Mouse (Mus musculus) neutrophil, adult 5-6 weeks (primary cell): ENCODE measurements around the gene Agpat4. TPM values are rescaled to one million over a fixed set of nuclear protein-coding genes. Genes with fewer than 3 reads are reported as not detected.
A peak's percentile ranks its signal among the peaks of the same experiment; 100 is the strongest.

Experiments
- ATAC-seq: fragments of 151-379, 151-347 bp; 2 replicates; pipeline ENCODE4 v1.8.0; 2017; ENCODE audit warnings: mild to moderate bottlenecking, moderate TSS enrichment; ENCODE audit not compliant: insufficient number of reproducible peaks, poor library complexity, low FRiP score, severe bottlenecking; ENCODE audit errors: extremely low read depth
- total RNA-seq: library from RNA; stranded (forward); fragments of 200-1000 nt; gene quantifications from 2 replicates; pipeline ENCODE4 v1.2.3, GENCODE M21; 2017

Agpat4 gene
- 10.9 and 11.3 TPM in 2 replicates for total RNA-seq

DNA sequence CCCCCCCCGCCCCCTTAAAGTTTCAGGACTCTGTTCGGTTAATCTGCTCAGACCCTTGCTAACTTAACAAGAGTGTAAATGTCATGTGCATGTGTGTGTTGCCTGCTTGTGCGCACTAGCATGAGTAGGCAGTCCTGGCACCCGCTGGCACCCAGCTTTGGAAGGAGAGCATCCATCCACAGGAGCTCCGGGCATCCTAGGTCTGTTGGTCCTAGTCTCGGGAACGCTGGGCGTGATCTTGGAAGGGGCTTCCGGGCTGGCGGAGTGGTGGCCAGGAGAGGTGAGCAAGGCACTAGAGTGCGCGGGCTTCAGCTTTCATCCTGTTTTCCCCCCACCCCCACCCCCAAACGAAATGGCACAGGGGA, at the start of gene Agpat4:
Agpat4 (plus strand) TSS at position 144 of the 365 bp plus-strand sequence.
- no peak for ATAC-seq

DNA sequence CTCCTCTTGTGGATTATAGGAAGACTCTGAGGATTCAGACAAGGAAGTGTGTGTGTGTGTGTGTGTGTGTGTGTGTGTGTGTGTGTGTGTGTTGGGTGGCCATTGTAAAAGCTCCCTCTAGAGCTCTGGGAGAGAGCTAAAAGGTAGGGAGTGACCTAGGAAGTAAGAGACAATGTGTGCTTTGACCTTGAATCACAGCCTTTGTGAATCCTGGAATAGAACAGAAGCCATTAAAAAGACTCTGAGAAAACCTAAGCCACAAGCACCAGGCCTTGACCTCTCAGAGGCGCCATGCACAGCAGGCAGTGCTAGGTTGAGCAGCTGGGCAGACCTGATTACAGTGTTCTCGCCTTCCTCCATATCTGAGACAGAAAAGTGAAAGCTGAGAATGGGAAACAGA, 41.7 kb upstream of the Agpat4 start:
- ATAC-seq = no peak

DNA sequence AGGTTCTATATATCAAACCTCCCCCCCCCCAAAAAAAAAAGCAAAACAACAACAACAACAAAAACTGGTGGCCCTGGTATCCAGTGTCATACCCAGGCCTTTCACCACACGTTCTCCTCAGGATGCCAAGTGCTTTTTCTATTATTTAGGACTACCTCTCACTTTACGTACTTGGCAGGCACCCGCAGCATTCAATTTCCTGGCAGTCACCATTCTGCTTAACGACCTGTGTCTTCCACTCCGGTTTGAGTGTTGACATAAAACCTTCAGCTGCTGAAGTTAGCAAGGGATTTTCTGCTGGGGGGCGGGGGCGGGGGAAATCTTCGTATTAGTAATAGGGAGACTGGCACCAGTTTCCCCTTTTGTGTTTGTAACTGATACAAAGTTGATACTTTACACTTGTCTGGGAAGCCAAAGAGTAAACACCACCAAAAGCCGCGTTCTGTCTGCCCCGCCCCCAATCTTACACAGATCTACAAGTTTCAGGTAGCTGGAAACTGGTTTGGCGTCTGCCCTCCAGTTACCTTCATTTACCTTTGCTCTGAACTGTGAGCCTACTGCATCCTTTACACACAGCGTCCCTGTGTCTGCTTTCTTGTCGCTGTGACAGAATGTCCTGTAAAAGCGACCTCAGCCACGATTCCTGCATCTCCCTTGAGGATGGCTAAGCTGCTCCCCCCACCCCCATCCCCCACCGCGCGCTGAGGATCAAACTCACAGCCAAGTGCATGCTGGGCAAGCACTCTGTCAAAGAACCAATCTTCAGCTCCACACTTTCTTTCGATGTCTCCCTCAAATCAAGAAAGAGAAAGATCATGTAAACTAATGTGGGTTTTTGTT, 37.6 kb upstream of the Agpat4 start:
- no peak for ATAC-seq

DNA sequence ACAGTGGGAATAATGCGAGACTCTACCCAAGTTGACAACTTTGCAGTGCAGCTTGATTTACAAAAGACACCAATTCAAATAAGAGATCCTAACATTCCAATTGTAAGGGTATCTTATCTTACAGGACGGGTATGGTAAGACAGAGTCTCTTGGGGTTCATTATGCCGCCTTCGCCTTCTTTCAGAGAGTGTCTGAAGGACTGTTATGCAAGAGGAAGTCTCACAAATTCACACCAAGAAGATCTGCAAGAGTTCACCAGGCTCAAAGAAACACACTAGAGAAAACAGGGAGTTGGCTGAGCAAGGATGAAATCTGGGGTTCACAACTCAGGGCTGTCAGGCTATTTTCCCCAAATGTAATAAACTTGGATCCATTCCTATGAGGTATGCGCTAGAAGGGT, 36.3 kb upstream of the Agpat4 start:
- ATAC-seq = no peak

DNA sequence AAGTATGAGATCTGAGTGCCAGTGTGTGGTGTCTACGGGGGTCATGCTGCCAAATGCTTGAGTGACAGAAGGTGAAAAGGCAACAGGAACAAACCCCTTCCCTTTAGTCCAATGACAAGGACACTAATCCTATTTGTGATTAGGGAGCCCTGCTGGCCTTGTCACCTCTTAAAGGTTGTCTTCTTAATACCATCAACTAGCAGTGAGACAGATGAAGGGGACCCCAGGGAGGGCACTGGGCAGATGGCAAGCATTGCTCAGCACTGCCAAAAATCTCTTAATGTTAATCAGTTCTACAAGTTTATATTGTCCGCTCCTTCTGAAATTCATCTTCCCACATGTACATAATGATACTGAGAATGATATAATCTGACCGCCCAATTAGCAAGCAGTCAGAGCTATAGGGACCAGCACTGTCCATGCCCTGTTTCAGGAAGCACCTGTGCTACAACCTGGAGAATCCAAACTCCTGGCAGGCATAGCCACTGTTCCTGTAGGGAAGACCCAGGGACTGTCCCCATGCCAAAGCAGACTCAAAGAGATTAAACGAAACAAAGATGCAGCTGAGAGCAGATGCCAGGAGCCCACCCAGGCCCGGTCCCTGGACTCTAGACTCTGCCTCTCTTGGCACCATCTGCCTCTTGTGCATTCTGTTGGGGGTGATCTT, 28.1 kb upstream of the Agpat4 start:
- ATAC-seq = no peak

DNA sequence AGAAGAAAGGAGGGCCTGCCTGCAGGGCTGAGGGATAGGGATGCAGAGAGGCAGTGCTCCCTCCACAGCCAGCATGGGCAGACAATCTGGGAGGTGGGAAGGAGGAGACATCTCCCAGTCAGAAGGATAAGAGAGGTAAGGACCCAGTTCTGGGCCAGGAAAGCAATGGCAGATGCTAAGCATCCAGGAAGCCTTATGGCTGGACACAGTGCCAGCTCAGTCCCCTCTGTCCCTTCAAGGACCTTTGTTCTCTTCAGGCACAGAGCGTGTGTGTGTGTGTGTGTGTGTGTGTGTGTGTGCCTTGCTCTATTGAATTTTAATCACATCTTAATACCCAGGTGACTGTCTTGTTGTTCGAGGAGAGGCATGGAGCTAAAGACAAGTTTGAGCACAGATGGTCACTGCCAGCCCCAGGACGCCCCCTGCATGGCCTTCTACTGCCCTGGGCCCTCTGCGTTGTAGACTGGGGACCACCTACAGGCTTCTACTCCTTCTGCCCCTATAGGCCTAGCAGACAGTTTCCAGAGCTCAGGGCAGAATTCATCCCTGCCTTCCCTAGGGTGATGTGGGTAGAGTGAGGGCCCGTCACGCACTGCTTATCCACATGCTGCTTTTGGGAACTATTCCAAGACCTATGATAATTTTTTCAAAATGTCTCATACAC, 25.5 kb upstream of the Agpat4 start:
- no peak for ATAC-seq

DNA sequence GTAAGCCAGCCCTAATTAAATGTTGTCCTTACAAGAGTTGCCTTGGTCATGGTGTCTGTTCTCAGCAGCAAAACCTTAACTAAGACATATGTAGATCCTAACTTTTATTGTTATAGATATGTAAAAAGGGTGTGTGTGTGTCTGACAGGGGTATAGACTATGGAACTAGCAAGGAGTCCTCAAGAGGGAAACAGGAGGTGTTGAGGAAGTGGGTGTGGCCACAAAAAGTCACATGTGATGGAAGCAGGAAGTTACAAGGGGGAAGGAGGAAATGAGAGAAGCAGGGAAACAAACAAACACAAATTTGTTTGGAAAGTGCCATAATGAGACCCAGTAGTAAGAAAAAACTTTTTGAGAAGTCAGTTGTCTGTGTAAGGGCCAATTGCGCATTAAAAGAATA, 24.5 kb upstream of the Agpat4 start:
- ATAC-seq = no peak

DNA sequence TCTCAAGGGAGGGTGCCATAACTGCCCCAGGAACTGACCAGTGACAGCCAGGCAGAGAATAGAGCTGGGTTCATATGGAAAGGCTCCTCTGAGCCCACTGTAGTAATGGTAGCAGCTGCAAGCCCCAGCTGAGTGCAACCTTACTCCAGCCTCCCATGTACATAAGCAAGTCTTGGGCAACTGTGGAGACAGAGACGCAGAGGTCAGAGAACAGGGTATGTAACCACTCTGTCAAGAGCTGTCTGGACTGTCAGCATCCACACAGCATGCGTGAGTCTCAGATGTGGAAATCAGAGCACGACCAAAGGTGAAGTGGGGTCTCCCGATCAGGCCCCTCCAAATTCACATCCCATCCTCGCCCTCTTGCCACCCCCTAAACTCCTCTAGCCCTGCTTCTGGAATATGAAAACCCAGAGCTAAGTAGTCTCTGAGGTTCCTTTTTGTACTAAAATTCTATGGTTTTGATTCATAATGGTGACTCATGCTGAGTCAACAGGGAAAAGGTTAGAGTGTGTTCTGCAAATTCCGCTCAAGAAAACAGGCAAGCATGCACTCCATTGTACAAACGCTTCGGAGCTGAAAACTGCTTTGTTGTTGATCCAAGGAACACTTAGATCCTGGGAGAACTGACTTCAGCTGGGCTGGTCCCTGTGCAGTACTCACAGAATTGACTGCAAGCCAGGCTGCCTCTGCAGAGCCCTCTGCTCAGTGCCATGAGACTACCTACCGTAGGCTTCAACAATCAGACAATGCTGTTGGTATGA, 23.5 kb upstream of the Agpat4 start:
- no peak for ATAC-seq

DNA sequence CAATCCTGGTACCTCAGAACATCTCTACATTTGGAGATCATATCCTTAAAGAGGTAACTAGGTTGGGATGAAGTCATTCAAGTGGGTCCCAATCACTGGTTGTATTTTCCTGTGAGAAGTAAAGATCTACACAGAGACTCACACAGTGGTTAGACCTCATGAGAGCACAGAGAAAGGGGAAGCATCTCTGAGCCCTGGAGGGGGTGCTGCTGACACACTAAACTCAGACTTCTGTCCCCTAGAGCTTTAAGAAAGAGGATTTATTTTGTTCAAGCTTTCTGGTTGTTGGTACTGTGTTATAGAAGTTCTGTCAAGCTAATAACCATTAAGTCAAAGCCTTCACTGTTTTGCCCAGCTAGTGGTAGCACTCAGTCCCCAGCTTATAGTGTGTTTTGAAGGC, 19.1 kb upstream of the Agpat4 start:
- no peak for ATAC-seq

DNA sequence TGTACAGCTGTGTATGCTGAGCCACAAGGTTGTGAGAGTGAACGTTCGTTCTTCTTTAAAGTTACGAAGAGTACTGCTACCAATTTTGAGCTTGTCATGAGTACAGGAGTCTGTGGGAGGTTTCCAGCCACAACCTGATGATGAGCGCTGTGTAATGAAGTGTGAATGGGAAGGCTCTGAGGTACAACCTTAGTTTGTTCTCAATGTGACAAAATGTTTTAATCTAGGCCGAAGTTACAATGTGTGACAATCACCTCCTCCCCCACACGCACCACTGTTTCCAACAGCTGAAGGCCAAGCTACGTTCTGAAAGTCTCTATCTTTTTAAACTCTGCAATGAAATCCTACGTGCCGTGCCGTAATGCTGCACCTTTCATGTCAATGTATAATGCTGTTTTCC, 16.2 kb upstream of the Agpat4 start:
- ATAC-seq = no peak

DNA sequence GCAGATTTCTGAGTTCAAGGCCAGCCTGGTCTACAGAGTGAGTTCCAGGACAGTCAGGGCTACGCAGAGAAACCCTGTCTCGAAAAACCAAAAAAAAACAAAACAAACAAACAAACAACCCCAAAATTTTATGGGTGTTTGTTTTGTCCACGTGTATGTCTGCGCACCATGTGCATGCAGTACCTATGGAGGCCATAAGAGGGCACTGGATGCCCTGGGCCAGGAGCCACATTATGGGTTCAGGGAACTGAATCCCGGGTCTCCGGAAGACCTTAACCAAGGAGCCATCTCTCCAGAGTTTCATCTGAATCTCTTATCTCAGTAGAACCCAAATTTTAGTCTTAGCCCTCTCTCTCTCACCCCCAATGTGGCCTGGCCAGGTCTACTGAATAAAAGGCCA, 14.7 kb upstream of the Agpat4 start:
- no peak for ATAC-seq

DNA sequence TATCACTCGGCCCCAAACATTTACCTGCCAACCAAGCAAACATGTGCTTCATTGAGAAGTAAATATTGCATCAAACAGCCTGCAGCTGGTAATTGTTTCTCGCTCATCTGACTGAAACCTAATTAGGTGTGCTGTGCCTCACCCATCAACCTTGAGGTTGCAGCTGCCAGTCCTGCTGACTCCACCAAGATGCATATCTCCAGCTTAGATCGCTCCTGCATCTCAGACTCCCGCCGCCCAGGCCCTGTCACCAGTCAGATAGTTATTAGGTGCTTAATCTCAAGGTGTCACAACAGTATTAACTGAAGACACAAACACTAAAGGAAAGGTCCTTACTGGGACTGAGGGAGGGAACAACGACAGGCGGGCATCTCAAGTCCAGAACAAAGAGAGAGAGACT, 14.3 kb upstream of the Agpat4 start:
- no peak for ATAC-seq

DNA sequence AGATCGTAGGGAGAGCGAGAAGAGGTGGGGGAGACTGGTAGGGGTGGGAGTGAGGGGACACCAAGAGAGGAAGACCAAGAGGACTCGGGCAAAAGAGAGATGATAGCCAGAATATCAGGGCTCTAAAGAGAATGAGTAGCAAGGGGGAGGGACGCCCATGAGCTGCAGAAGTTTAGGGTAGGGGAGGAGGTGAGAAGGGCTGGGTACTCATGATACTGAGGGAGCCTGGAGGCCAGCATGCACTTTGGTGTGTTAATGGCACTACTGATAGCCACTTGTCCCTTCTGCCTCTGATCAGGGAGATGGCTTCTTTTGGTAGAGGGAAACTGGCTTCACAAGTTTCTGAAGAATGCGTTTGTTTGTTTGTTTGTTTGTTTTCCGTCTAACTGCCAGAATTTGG, 13.8 kb upstream of the Agpat4 start:
- no peak for ATAC-seq

DNA sequence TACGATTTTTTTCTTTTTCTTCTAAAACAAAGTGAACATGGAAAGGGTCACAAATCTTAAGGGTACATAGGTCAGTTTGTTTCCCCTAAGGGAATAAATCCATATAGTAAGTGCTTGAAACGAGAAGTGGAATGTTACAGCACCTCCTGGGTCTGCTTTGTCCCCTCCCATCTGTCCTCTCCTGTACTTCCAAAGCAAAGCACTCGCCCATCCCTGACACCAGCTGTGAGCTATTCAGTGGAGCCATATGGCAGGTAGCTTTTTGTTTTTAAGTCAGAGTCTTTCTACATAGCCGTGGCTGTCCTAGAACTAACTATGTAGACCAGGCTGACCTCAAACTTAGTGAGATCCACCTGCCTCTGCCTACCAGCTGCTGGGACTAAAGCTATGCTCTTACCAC, 12.2 kb upstream of the Agpat4 start:
- ATAC-seq = no peak

DNA sequence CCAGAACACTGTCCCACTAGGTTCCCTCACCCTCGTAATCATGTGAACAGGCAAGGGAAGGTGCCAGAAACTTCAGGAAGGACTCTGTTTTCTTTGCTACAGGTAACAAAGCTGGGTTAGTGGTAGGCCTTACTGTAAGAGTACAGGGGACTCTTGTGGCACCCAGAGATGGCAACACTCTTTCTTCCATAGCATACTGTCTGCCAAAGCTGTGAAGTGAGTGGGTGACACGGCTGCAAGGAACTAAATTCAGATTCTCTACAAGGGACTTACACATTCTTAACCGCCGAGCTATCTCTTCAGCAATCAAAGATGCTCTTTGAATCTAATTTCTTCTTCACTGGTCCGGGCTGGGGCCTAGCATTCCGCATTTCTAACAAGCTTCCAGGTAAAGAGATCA, 4.9 kb upstream of the Agpat4 start:
- no peak for ATAC-seq

DNA sequence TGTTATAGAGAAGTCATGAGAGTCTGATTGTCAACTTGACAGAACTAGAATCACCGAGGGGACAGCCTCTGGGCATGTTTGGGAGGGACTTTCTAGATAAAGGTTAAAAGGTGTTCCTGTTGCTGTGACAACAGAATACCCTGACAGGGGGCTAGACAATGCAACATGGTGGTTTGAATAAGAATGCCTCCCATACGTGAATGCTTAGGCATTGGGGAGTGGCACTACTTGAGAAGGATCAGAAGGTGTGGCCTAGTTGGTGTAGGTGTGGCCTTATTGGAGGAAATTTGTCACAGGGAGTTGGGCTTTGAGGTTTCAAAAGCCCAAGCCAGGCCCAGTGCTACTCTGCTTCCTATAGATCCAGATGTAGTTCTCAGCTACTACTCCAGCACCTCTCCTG, 3.4 kb upstream of the Agpat4 start:
- no peak for ATAC-seq

DNA sequence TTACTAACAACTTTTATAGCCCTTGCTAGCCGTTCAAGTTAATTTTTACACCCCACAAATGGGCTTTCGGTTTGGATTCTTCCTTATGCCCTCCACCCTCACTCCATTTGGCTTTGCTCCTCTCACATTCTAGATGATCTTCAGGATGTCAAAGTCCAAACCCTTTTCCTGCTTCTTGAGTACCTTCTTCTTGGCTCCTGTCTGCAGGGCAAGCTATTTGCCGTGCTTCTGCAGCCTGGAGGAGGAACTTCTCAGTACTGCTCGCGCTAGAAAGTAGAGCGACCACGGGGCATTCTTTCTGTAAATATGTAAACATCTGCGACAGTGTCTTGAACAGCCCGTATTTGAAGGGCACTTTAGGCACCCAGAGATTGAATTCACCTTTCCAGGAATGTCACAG, 373 bp upstream of the Agpat4 start:
- 0 out of 2 replicates have a peak, but pooled peaks have one; percentile 13 for ATAC-seq

DNA sequence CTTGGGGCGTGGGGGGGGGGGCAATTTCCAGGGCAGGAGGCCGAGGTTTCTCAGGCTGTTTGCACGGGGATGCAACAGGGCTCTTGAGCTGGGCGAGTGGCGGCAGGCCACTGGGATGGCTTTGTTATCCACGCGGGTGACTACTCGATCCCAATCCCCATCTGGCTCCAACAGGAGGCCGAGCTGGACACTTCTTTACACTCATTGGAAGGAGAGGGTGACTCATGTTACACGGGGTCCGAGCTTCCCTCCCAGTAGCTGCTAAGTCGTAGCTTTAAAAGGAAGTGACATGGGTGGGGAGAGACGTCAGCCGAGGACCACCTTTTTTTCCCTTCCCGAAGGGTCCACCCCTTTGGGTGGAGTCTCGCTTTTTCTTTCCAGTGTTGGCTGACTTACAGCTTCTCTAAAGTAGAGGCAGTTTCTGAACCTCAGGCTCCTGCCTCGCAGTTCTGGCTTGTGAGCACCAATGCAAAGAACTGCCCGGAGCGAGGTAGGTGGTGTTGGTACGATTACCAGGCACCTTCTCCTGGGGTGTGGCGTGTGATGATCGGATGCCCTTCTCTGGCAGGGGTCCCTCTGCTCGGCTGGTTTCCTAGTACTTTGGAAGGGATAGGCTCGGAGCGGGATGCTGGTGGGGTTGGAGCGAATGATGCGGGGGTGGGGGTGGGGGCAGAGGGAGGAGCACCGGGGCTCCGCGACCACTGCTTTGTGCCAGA, 580 bp downstream of the Agpat4 start:
- peak; percentile 90 for ATAC-seq

DNA sequence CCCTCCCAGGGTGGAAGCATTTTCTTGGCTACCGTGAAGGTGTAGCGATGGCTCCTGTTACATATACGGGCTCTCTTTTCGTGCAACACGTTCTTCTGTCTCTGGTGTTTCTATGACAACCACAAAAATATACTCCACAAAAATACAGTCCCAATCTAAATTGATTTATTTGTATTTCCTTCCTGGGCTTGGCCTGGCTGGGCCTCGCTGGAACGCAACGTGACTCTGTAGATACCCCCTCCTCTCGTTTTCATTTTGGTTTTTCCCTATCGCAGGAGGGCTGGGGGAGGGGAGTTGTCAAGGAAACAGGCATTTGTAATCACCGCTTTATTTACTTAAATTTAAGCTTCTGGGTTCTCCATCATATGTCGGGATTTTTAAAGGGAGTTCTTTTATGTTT, 1.2 kb downstream of the Agpat4 start:
- no peak for ATAC-seq
